Mouse (Mus musculus): ENCODE data around the gene Mob3b. TPM values are rescaled to one million over a fixed set of nuclear protein-coding genes. Genes with fewer than 3 reads are reported as not detected.

Mob3b gene
- 30.2 and 32.1 TPM in 2 replicates for polyA plus RNA-seq (2015; fragmentation: Nextera tagmentation; extraction: Ambion mirVana)

GRCm38 (mm10) chr4:35156751-35157611, at the start of gene Mob3b:
Gene Mob3b (minus strand): TSS chr4:35157484.
- H3K36me3 ChIP-seq: no peaks in the 10 kb centered on the region
- H3K4me1 ChIP-seq (replicated peaks): peaks cover 4% of the 10 kb centered on the region; the same call in 1 of the 2 replicates
- under 1% methylated on average over 50 of the region's 50 CpGs for WGBS
- peak within 1 kb of the TSS; percentile 81 for H3K4me2 ChIP-seq (replicated peaks)
- peak within 1 kb of the TSS; percentile 95 for H3K27ac ChIP-seq
- H3K9me3 ChIP-seq: no peaks in the 10 kb centered on the region
- peak within 1 kb of the TSS; percentile 74 for H3K9ac ChIP-seq
- H3K27me3 ChIP-seq (replicated peaks): no peaks in the 10 kb centered on the region
- H3K4me3 ChIP-seq (replicated peaks): peak within 1 kb of the TSS; percentile 63
- peak; percentile 77 for ATAC-seq

GRCm38 (mm10) chr4:35204659-35205058, 47.4 kb upstream of the Mob3b start:
- H3K27me3 ChIP-seq (replicated peaks): no peaks in the 10 kb centered on the region
- no peak overlapping the region for H3K4me3 ChIP-seq (replicated peaks)
- no peak overlapping the region for H3K4me2 ChIP-seq (replicated peaks)
- WGBS: 47% methylated on average over 7 of the region's 7 CpGs
- no peaks in the 10 kb centered on the region for H3K36me3 ChIP-seq
- no peak overlapping the region for H3K27ac ChIP-seq
- ATAC-seq: peak; percentile 69
- H3K9me3 ChIP-seq: no peaks in the 10 kb centered on the region
- H3K4me1 ChIP-seq (replicated peaks): no peaks in the 10 kb centered on the region
- H3K9ac ChIP-seq: no peak overlapping the region

DNA sequence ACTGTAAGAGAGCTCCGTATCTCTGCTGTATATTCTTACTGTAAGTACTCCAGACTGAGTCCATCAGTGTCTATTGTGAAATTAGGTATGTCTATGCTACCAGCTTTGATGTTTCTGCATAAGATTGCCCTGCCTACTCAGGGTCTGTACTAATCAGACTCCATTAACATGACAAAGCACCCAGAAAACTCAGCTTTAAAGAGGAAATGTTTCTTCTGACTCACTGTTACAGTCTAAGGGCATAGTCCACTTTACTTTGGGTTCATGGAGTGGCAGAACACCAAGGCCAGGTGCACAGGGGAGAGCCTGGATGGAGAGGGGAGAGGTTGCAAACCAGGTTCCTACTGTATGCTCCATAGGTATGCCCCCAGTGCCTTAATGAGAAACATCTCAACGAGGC, 46.4 kb upstream of the Mob3b start:
- no peaks in the 10 kb centered on the region for H3K9me3 ChIP-seq
- no peak overlapping the region for H3K4me2 ChIP-seq (replicated peaks)
- H3K27me3 ChIP-seq (replicated peaks): no peaks in the 10 kb centered on the region
- ATAC-seq: peak; percentile 81
- no peaks in the 10 kb centered on the region for H3K4me1 ChIP-seq (replicated peaks)
- no peak overlapping the region for H3K9ac ChIP-seq
- 86% methylated on average over 2 of the region's 2 CpGs for WGBS
- H3K4me3 ChIP-seq (replicated peaks): no peak overlapping the region
- H3K27ac ChIP-seq: no peak overlapping the region
- no peaks in the 10 kb centered on the region for H3K36me3 ChIP-seq

DNA sequence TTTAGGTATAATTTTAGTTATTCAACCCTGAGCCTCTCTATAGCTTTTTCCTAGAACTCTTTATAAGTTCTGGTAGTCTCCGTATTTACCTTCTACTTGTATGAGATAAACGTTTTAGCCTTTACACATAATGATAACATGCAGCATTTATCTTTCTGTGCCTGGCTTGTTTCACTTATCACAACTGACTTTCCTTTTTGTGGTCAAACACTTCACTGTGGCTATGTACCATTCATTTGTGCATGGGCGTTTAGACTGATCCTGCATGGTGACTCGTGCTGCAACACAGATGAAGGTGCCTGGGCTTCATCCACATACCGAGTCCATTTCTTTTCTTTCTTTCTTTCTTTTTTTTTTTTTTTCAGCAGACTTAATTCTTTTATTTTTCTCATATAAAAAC, 44.4 kb upstream of the Mob3b start:
- Histone ChIP-seq H3K27ac (no peak overlapping the region), H3K36me3 (no peaks in the 10 kb centered on the region), H3K27me3 (replicated peaks) (no peaks in the 10 kb centered on the region), H3K4me1 (replicated peaks) (no peaks in the 10 kb centered on the region), H3K4me3 (replicated peaks) (no peak overlapping the region), H3K4me2 (replicated peaks) (no peak overlapping the region), H3K9ac (no peak overlapping the region), H3K9me3 (no peaks in the 10 kb centered on the region)
- 88% methylated on average over 5 of the region's 5 CpGs for WGBS
- ATAC-seq: no peak

GRCm38 (mm10) chr4:35192725-35193124, 35.4 kb upstream of the Mob3b start:
- H3K27ac ChIP-seq: 0 out of 2 replicates have a peak overlapping the region, but pooled peaks have one; percentile 51
- no peaks in the 10 kb centered on the region for H3K27me3 ChIP-seq (replicated peaks)
- ATAC-seq: no peak
- H3K36me3 ChIP-seq: 0 out of 2 replicates have a peak, but pooled peaks cover 5% of the 10 kb centered on the region
- no peaks in the 10 kb centered on the region for H3K9me3 ChIP-seq
- H3K4me3 ChIP-seq (replicated peaks): no peak overlapping the region
- H3K4me2 ChIP-seq (replicated peaks): no peak overlapping the region
- H3K4me1 ChIP-seq (replicated peaks): peaks cover 3% of the 10 kb centered on the region; the same call in 1 of the 2 replicates
- H3K9ac ChIP-seq: no peak overlapping the region
- 34% methylated on average over 7 of the region's 7 CpGs for WGBS

DNA sequence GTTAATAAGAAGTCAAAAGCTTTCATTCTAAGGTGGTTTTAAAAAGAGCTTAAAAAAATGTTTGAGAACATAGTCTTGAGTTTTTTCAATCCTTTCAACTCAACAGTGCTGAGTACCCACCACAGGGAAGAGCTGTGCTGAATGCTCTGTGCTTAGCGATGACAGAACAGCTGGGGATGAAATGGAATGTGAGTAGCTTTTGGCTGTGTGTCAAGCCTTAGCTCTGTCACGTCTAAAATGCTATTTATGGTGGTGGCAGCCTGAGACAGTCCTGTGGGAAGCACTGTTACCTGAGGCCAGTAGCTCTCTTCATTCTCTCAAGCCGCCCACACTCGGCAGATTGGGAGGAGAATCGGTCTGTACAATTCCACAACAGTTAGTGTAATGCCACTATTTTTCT, 32.5 kb upstream of the Mob3b start:
- no peak overlapping the region for H3K27ac ChIP-seq
- H3K4me1 ChIP-seq (replicated peaks): peaks cover 3% of the 10 kb centered on the region; the same call in 1 of the 2 replicates
- H3K9ac ChIP-seq: no peak overlapping the region
- no peak overlapping the region for H3K4me2 ChIP-seq (replicated peaks)
- 71% methylated on average over 5 of the region's 5 CpGs for WGBS
- 0 out of 2 replicates have a peak, but pooled peaks cover 5% of the 10 kb centered on the region for H3K36me3 ChIP-seq
- no peak overlapping the region for H3K4me3 ChIP-seq (replicated peaks)
- no peaks in the 10 kb centered on the region for H3K9me3 ChIP-seq
- no peak for ATAC-seq
- H3K27me3 ChIP-seq (replicated peaks): no peaks in the 10 kb centered on the region

- 0 out of 2 replicates have a peak, but pooled peaks cover 5% of the 10 kb centered on the region for H3K36me3 ChIP-seq
- no peak overlapping the region for H3K27ac ChIP-seq
- no peak overlapping the region for H3K4me3 ChIP-seq (replicated peaks)
- no peaks in the 10 kb centered on the region for H3K9me3 ChIP-seq
- H3K27me3 ChIP-seq (replicated peaks): no peaks in the 10 kb centered on the region
- H3K4me1 ChIP-seq (replicated peaks): no peaks in the 10 kb centered on the region
- H3K9ac ChIP-seq: no peak overlapping the region
- WGBS: 70% methylated on average over 8 of the region's 8 CpGs
- H3K4me2 ChIP-seq (replicated peaks): no peak overlapping the region
- ATAC-seq: no peak
Measured at GRCm38 (mm10) chr4:35187617-35188326, 30.5 kb upstream of the Mob3b start.

DNA sequence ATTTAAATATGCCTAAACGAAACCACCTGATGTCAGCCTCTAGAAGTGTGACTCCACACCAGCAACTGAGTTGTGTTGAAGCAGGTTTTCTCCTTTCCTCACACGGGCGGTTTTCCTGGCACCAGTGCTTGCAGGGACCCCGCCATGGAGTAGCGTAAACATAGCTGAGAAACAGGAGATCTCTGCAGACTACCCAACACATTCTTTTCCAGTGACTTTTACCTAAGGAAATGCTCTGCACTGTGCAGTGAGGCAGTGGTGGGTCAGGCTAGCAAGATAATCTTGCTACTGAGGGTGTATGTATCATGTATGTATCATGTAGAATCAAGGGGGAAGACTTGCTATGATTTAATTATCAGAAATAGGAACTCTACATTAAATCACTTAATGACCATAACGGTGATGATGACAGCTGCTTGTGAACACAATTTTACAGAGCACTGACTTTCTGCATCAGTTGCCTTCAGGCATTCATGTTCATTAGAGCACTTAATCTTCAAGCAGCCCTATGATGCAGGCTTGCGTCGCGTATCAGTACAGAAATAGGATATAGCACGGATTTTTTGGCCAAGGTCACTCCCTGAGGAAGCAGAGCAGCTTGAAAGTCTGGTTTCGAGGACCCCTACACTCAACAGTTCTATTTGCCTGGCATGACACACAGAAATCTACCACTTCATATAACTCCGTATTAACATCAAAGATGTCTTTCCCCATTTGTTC, 20.8 kb upstream of the Mob3b start:
- H3K36me3 ChIP-seq: no peaks in the 10 kb centered on the region
- H3K27me3 ChIP-seq (replicated peaks): no peaks in the 10 kb centered on the region
- no peaks in the 10 kb centered on the region for H3K9me3 ChIP-seq
- no peak overlapping the region for H3K4me3 ChIP-seq (replicated peaks)
- H3K4me2 ChIP-seq (replicated peaks): no peak overlapping the region
- H3K4me1 ChIP-seq (replicated peaks): no peaks in the 10 kb centered on the region
- H3K27ac ChIP-seq: no peak overlapping the region
- H3K9ac ChIP-seq: no peak overlapping the region
- whole genome bisulfite sequencing: 81% methylated on average over 12 of the region's 12 CpGs
- ATAC-seq: no peak

DNA sequence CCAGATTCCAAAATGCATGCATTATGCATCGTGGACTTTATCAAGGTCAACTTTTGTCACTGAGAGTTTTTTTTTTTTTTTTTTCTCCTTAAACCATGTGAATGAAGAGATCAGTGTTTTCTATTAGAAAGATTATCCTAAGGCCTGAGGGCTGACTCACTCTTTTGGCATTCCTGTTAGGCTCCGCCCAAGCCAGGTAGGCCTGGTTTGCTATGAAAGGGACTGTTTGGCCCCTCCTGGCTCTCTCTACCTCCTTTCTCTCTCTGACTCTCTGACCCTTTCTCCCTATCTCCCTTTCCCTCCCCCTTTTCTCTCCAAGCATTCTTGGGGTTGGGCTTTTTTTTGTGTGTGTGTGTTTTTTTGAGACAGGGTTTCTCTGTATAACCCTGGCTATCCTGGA, 18.3 kb upstream of the Mob3b start:
- 86% methylated on average over 2 of the region's 2 CpGs for WGBS
- Histone ChIP-seq H3K9ac (no peak overlapping the region), H3K27me3 (replicated peaks) (no peaks in the 10 kb centered on the region), H3K4me3 (replicated peaks) (no peak overlapping the region), H3K4me2 (replicated peaks) (no peak overlapping the region), H3K4me1 (replicated peaks) (no peaks in the 10 kb centered on the region), H3K9me3 (no peaks in the 10 kb centered on the region), H3K36me3 (no peaks in the 10 kb centered on the region), H3K27ac (no peak overlapping the region)
- peak; percentile 47; the same call in 1 of the 2 replicates for ATAC-seq

DNA sequence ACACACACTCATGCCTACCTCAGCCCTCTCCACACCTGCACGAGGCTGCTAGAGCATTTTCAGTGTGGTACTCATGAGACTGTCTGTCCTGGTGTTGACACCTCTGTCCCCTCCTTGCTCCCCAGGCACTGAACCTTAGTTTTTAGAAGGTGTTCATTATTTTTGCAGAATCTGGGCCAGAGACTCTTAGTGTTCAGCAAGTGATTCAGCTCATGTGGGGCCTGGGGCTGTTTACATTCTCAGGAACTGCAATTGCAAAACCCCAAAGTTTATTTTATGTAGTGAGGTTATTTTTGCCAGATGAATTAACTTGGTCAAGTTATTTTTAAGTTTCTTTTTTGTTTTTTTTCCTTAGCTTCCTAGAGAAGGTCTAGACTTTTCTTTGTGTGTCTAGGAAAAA, 16.3 kb upstream of the Mob3b start:
- Histone ChIP-seq H3K36me3 (no peaks in the 10 kb centered on the region), H3K4me1 (replicated peaks) (peaks cover 4% of the 10 kb centered on the region; the same call in 1 of the 2 replicates), H3K4me3 (replicated peaks) (no peak overlapping the region), H3K9ac (no peak overlapping the region), H3K27ac (no peak overlapping the region), H3K4me2 (replicated peaks) (no peak overlapping the region), H3K27me3 (replicated peaks) (no peaks in the 10 kb centered on the region), H3K9me3 (no peaks in the 10 kb centered on the region)
- 64% methylated on average over 1 of the region's 1 CpGs for WGBS
- no peak for ATAC-seq

GRCm38 (mm10) chr4:35172471-35172870, 15.2 kb upstream of the Mob3b start:
- H3K27me3 ChIP-seq (replicated peaks): no peaks in the 10 kb centered on the region
- ATAC-seq: no peak
- WGBS: 92% methylated on average over 2 of the region's 2 CpGs

GRCm38 (mm10) chr4:35169571-35170125, 12.4 kb upstream of the Mob3b start:
- Histone ChIP-seq H3K4me1 (replicated peaks) (peaks cover 8% of the 10 kb centered on the region), H3K9me3 (no peaks in the 10 kb centered on the region), H3K36me3 (no peaks in the 10 kb centered on the region), H3K4me3 (replicated peaks) (no peak overlapping the region), H3K4me2 (replicated peaks) (no peak overlapping the region), H3K27ac (no peak overlapping the region), H3K27me3 (replicated peaks) (no peaks in the 10 kb centered on the region), H3K9ac (no peak overlapping the region)
- WGBS: 44% methylated on average over 13 of the region's 13 CpGs
- ATAC-seq: no peak

More at GRCm38 (mm10) chr4:35172471-35172870, 15.2 kb upstream of the Mob3b start:
- Histone ChIP-seq H3K4me1 (replicated peaks) (peaks cover 8% of the 10 kb centered on the region; the same call in 1 of the 2 replicates), H3K9me3 (no peaks in the 10 kb centered on the region), H3K4me2 (replicated peaks) (no peak overlapping the region), H3K9ac (no peak overlapping the region), H3K4me3 (replicated peaks) (no peak overlapping the region), H3K36me3 (no peaks in the 10 kb centered on the region), H3K27ac (no peak overlapping the region)

All from intestine, embryonic 15.5 days (tissue).